Mouse (Mus musculus): ENCODE measurements around the gene Enthd1.

DNA sequence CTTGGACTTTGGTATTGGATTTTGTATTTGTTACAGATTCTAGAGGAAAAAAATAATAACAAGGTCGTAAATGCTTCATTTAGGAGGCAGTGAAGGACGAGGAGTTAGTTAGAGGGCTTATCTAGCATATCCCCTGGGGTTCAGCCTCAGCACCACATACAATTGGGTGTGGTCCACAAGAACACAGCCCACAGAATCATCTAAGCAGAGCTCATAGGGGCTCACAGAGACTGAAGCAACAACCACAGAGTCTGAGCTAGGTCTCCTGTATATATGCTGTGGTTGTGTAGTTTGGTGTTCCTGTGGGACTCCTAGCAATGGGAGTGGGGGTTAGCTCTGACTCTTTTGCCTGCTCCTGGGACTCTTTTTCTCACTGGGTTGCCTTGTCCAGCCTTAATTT, 45.4 kb upstream of the Enthd1 start:
- TF ChIP-seq CTCF (IDR thresholded peaks at IDR 0.05; ENCODE audit: low read depth): no peak
- TF ChIP-seq EP300 (IDR thresholded peaks at IDR 0.05; ENCODE audit: low read depth): no peak

Measured in liver, embryonic 14.5 days (tissue).